Mouse (Mus musculus) T-cell, adult 2 months (primary cell): Measurements from ENCODE around the gene Rnf113a2.

Experiments used
- DNase-seq: peaks from one replicate; pipeline ENCODE4 v3.0.0; 2022; ENCODE audit warnings: low spot score

Rnf113a2 gene

GRCm38 (mm10) chr12:84416834-84417604, at the start of gene Rnf113a2:
Rnf113a2 (plus strand) TSS chr12:84417196.
- peak; percentile 90 for DNase-seq

GRCm38 (mm10) chr12:84371647-84372046, 45.3 kb upstream of the Rnf113a2 start:
- no peak for DNase-seq

- no peak for DNase-seq
Measured at GRCm38 (mm10) chr12:84373831-84374481, 43.0 kb upstream of the Rnf113a2 start.

- no peak for DNase-seq
Measured at GRCm38 (mm10) chr12:84382369-84382768, 34.6 kb upstream of the Rnf113a2 start.

- DNase-seq = no peak
Measured at GRCm38 (mm10) chr12:84384644-84385081, 32.3 kb upstream of the Rnf113a2 start.

GRCm38 (mm10) chr12:84385408-84385807, 31.6 kb upstream of the Rnf113a2 start:
- DNase-seq = no peak

GRCm38 (mm10) chr12:84388097-84388496, 28.9 kb upstream of the Rnf113a2 start:
- no peak for DNase-seq

GRCm38 (mm10) chr12:84388774-84389400, 28.1 kb upstream of the Rnf113a2 start:
- peak; percentile 11 for DNase-seq

GRCm38 (mm10) chr12:84390336-84390735, 26.7 kb upstream of the Rnf113a2 start:
- no peak for DNase-seq

- DNase-seq = no peak
Measured at GRCm38 (mm10) chr12:84392681-84393080, 24.3 kb upstream of the Rnf113a2 start.

GRCm38 (mm10) chr12:84393847-84394246, 23.1 kb upstream of the Rnf113a2 start:
- no peak for DNase-seq

- no peak for DNase-seq
Measured at GRCm38 (mm10) chr12:84396947-84397679, 19.9 kb upstream of the Rnf113a2 start.

- DNase-seq = no peak
Measured at GRCm38 (mm10) chr12:84397685-84398084, 19.3 kb upstream of the Rnf113a2 start.

- no peak for DNase-seq
Measured at GRCm38 (mm10) chr12:84398629-84399028, 18.4 kb upstream of the Rnf113a2 start.

GRCm38 (mm10) chr12:84399135-84399534, 17.9 kb upstream of the Rnf113a2 start:
- DNase-seq = no peak

- DNase-seq = no peak
Measured at GRCm38 (mm10) chr12:84399663-84400062, 17.3 kb upstream of the Rnf113a2 start.

- DNase-seq = no peak
Measured at GRCm38 (mm10) chr12:84400068-84400467, 16.9 kb upstream of the Rnf113a2 start.

- no peak for DNase-seq
Measured at GRCm38 (mm10) chr12:84400653-84401052, 16.3 kb upstream of the Rnf113a2 start.

- DNase-seq = no peak
Measured at GRCm38 (mm10) chr12:84402923-84403322, 14.1 kb upstream of the Rnf113a2 start.

- no peak for DNase-seq
Measured at GRCm38 (mm10) chr12:84404541-84404940, 12.5 kb upstream of the Rnf113a2 start.

GRCm38 (mm10) chr12:84407259-84407658, 9.7 kb upstream of the Rnf113a2 start:
- DNase-seq = peak; percentile 3
